Mouse (Mus musculus) MEL (cell line): ENCODE data around the gene Gm5615. TPM values are rescaled to one million over a fixed set of nuclear protein-coding genes. Genes with fewer than 3 reads are reported as not detected.

Source experiments
- DNase-seq: peaks from one replicate; pipeline ENCODE4 v3.0.0; 2011; ENCODE audit warnings: low read depth, low spot score
- H3K27ac ChIP-seq: 2 replicates; pipeline ENCODE4 v1.5.1; 2012; ENCODE audit warnings: low read depth, mild to moderate bottlenecking, control low read depth, low read length, moderate library complexity; ENCODE audit not compliant: control insufficient read depth
- H3K27me3 ChIP-seq, 2 experiments: fragments of 150-350 bp in 1 of 2; sonication (generic) in 1 of 2; 2 replicates each; pipeline ENCODE4 v1.6.1; 2012; ENCODE audit warnings: low read length in 2 of 2, mild to moderate bottlenecking in 2 of 2, improper control_type of control experiment in 1 of 2, moderate library complexity in 1 of 2; ENCODE audit not compliant: insufficient read depth in 2 of 2, control insufficient read depth in 1 of 2
- H3K36me3 ChIP-seq, 2 experiments: 2 replicates each; pipeline ENCODE4 v1.6.1; 2012 to 2014; ENCODE audit warnings: low read length in 2 of 2, improper control_type of control experiment in 1 of 2, inconsistent platforms in 1 of 2, mild to moderate bottlenecking in 1 of 2; ENCODE audit not compliant: insufficient read depth in 2 of 2, control insufficient read depth in 1 of 2
- H3K4me1 ChIP-seq, 2 experiments: fragments of 150-350 bp in 1 of 2; sonication (generic) in 1 of 2; 2 replicates each; pipeline ENCODE4 v1.6.1; 2012; ENCODE audit warnings: low read length in 2 of 2, improper control_type of control experiment in 1 of 2, mild to moderate bottlenecking in 1 of 2; ENCODE audit not compliant: insufficient read depth in 2 of 2, control insufficient read depth in 1 of 2
- H3K4me3 ChIP-seq, 2 experiments: fragments of 150-350 bp in 1 of 2; sonication (generic) in 1 of 2; 2 replicates each; pipeline ENCODE4 v1.5.1; 2012; ENCODE audit warnings: low read depth in 2 of 2, low read length in 2 of 2, mild to moderate bottlenecking in 2 of 2, moderate library complexity in 2 of 2, control low read depth in 1 of 2, improper control_type of control experiment in 1 of 2; ENCODE audit not compliant: control insufficient read depth in 1 of 2, insufficient read depth in 1 of 2
- H3K79me2 ChIP-seq: 2 replicates; pipeline ENCODE4 v1.6.1; 2012; ENCODE audit warnings: mild to moderate bottlenecking, low read length, moderate library complexity; ENCODE audit not compliant: control insufficient read depth, poor library complexity, insufficient read depth
- H3K9ac ChIP-seq: 2 replicates; pipeline ENCODE4 v1.6.1; 2012; ENCODE audit warnings: low read depth, mild to moderate bottlenecking, control low read depth, low read length, moderate library complexity; ENCODE audit not compliant: control insufficient read depth, poor library complexity, severe bottlenecking
- H3K9me3 ChIP-seq: fragments of 150-350 bp; sonication (generic); replicated peaks from 2 replicates; pipeline ENCODE4 v1.6.1; 2012; ENCODE audit warnings: mild to moderate bottlenecking, low read length, improper control_type of control experiment, moderate library complexity; ENCODE audit not compliant: insufficient read depth
- CHD2 ChIP-seq: IDR thresholded peaks from 2 replicates; pipeline ENCODE4 v1.6.1; 2011; ENCODE audit warnings: low read length, improper control_type of control experiment
- E2F4 ChIP-seq: IDR thresholded peaks from 2 replicates; pipeline ENCODE4 v1.6.1; 2011; ENCODE audit warnings: low read depth, low read length, improper control_type of control experiment, borderline replicate concordance
- ELF1 ChIP-seq: IDR thresholded peaks from 2 replicates; pipeline ENCODE4 v1.6.1; 2014; ENCODE audit warnings: low read depth, mild to moderate bottlenecking, inconsistent platforms, low read length, improper control_type of control experiment, moderate library complexity
- GABPA ChIP-seq: IDR thresholded peaks from 2 replicates; pipeline ENCODE4 v1.6.1; 2012; ENCODE audit warnings: low read depth, mild to moderate bottlenecking, inconsistent platforms, low read length, improper control_type of control experiment, moderate library complexity
- GATA1 ChIP-seq: IDR thresholded peaks from 2 replicates; pipeline ENCODE4 v1.6.1; 2011; ENCODE audit warnings: low read depth, low read length, improper control_type of control experiment
- MAFK ChIP-seq: IDR thresholded peaks from 2 replicates; pipeline ENCODE4 v1.6.1; 2011; ENCODE audit warnings: low read depth, mild to moderate bottlenecking, low read length, improper control_type of control experiment, borderline replicate concordance
- MAX ChIP-seq: IDR thresholded peaks from 2 replicates; pipeline ENCODE4 v1.6.1; 2011; ENCODE audit warnings: low read length, improper control_type of control experiment
- MAZ ChIP-seq: IDR thresholded peaks from 2 replicates; pipeline ENCODE4 v1.6.1; 2012; ENCODE audit warnings: low read depth, mild to moderate bottlenecking, inconsistent platforms, low read length, improper control_type of control experiment
- MEF2A ChIP-seq: IDR thresholded peaks from 2 replicates; pipeline ENCODE4 v1.6.1; 2014; ENCODE audit warnings: low read depth, mild to moderate bottlenecking, inconsistent platforms, low read length, improper control_type of control experiment; ENCODE audit not compliant: poor library complexity, insufficient replicate concordance, severe bottlenecking; ENCODE audit errors: extremely low read depth
- MXI1 ChIP-seq: IDR thresholded peaks from 2 replicates; pipeline ENCODE4 v1.6.1; 2011; ENCODE audit warnings: mild to moderate bottlenecking, low read depth, low read length, improper control_type of control experiment
- MYC ChIP-seq: IDR thresholded peaks from 2 replicates; pipeline ENCODE4 v1.6.1; 2011; ENCODE audit warnings: low read depth, mild to moderate bottlenecking, low read length, improper control_type of control experiment, moderate library complexity
- NELFE ChIP-seq: IDR thresholded peaks from 2 replicates; pipeline ENCODE4 v1.6.1; 2011; ENCODE audit warnings: low read depth, low read length, improper control_type of control experiment
- NRF1 ChIP-seq: IDR thresholded peaks from 2 replicates; pipeline ENCODE4 v1.6.1; 2014; ENCODE audit warnings: low read depth, mild to moderate bottlenecking, inconsistent platforms, low read length, improper control_type of control experiment, moderate library complexity; ENCODE audit not compliant: poor library complexity, insufficient read depth, severe bottlenecking
- POLR2A ChIP-seq, 2 experiments: IDR thresholded peaks; 2 replicates each; pipeline ENCODE4 v1.6.1; 2011 to 2012; ENCODE audit warnings: low read length in 2 of 2, mild to moderate bottlenecking in 2 of 2, control low read depth in 1 of 2, improper control_type of control experiment in 1 of 2, low read depth in 1 of 2, moderate library complexity in 1 of 2; ENCODE audit not compliant: control insufficient read depth in 1 of 2, insufficient read depth in 1 of 2, poor library complexity in 1 of 2
- POLR2AphosphoS5 ChIP-seq: IDR thresholded peaks from 2 replicates; pipeline ENCODE4 v1.6.1; 2012; ENCODE audit warnings: low read depth, borderline replicate concordance, mild to moderate bottlenecking, inconsistent platforms, low read length, moderate library complexity, mixed read lengths
- RAD21 ChIP-seq: IDR thresholded peaks from 2 replicates; pipeline ENCODE4 v1.6.1; 2011; ENCODE audit warnings: mild to moderate bottlenecking, low read depth, low read length, improper control_type of control experiment
- RCOR1 ChIP-seq: IDR thresholded peaks from 2 replicates; pipeline ENCODE4 v1.6.1; 2012; ENCODE audit warnings: low read depth, mild to moderate bottlenecking, inconsistent platforms, low read length, improper control_type of control experiment
- SIN3A ChIP-seq: IDR thresholded peaks from 2 replicates; pipeline ENCODE4 v1.6.1; 2012; ENCODE audit warnings: low read length, improper control_type of control experiment, inconsistent platforms
- SMC3 ChIP-seq: IDR thresholded peaks from 2 replicates; pipeline ENCODE4 v1.6.1; 2011; ENCODE audit warnings: low read depth, low read length, improper control_type of control experiment
- TAL1 ChIP-seq: IDR thresholded peaks from 2 replicates; pipeline ENCODE4 v1.6.1; 2012; ENCODE audit warnings: mild to moderate bottlenecking, inconsistent platforms, low read length, moderate library complexity, mixed read lengths
- TCF12 ChIP-seq: IDR thresholded peaks from 2 replicates; pipeline ENCODE4 v1.6.1; 2014; ENCODE audit warnings: low read depth, mild to moderate bottlenecking, inconsistent platforms, low read length, improper control_type of control experiment, moderate library complexity
- UBTF ChIP-seq: IDR thresholded peaks from 2 replicates; pipeline ENCODE4 v1.6.1; 2012; ENCODE audit warnings: low read depth, mild to moderate bottlenecking, inconsistent platforms, low read length, improper control_type of control experiment, moderate library complexity, borderline replicate concordance; ENCODE audit not compliant: insufficient read depth
- USF2 ChIP-seq, 2 experiments: IDR thresholded peaks; 2 replicates each; pipeline ENCODE4 v1.6.1; 2011 to 2012; ENCODE audit warnings: improper control_type of control experiment in 2 of 2, low read length in 2 of 2, borderline replicate concordance in 1 of 2, inconsistent platforms in 1 of 2, low read depth in 1 of 2, mild to moderate bottlenecking in 1 of 2; ENCODE audit not compliant: insufficient read depth in 1 of 2
- ZC3H11A ChIP-seq: IDR thresholded peaks from 2 replicates; pipeline ENCODE4 v1.6.1; 2012; ENCODE audit warnings: low read depth, mild to moderate bottlenecking, inconsistent platforms, low read length, improper control_type of control experiment
- ZMIZ1 ChIP-seq: IDR thresholded peaks from 2 replicates; pipeline ENCODE4 v1.6.1; 2012; ENCODE audit warnings: low read depth, mild to moderate bottlenecking, inconsistent platforms, low read length, improper control_type of control experiment, moderate library complexity
- polyA plus RNA-seq, 2 experiments: library from polyadenylated mRNA; stranded (reverse) in 1 of 2; unstranded in 1 of 2; fragments of >175 nt in 1 of 2; fragments of >200 nt in 1 of 2; gene quantifications; 2 replicates each; pipeline versions ENCODE4 v1.2.1 to v1.2.4; 2012; ENCODE audit warnings: low replicate concordance in 2 of 2, low read depth in 1 of 2; ENCODE audit not compliant: insufficient read length in 2 of 2, insufficient read depth in 1 of 2, missing spikeins in 1 of 2
- total RNA-seq: library from RNA; depleted of rRNA; stranded (reverse); fragments of 300-350 nt; gene quantifications from 2 replicates; pipeline ENCODE4 v1.2.3, GENCODE M21; 2012; rRNA removed

Gene Gm5615
- total RNA-seq (not detected in 2 replicates), polyA plus RNA-seq (not detected)

DNA sequence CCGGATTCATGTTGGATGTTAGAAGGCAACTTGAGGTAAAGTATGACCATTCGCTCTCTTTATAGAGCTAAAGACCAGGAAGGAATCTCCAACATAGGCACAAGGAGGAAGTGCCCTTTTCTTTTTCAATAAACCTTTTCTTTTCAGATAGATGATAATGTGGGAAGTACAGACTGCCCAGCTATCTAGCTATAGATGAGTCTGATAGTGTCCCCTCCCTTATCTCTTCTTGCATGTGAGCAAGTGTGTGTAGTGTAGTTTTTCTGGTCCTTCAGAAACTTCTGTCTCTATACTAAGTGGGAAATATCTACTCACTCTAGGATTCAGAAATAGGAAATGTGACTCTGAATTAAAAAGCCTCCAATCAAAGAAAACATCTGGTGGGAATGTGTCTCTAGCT, at the start of gene Gm5615:
TSS of gene Gm5615 (minus strand) at position 101 of the 400 bp plus-strand sequence.
- no peaks in the 10 kb centered on the region for H3K9me3 ChIP-seq
- no peak for TF ChIP-seq ZMIZ1
- no peak for TF ChIP-seq CHD2
- no peak for TF ChIP-seq USF2 (IDR thresholded peaks at IDR 0.05; ENCODE audit: borderline replicate concordance in 1 of 2, insufficient read depth in 1 of 2, low read depth in 1 of 2, low read length in 2 of 2)
- no peak for TF ChIP-seq TCF12
- TF ChIP-seq SIN3A = no peak
- no peak for TF ChIP-seq NRF1
- no peak for TF ChIP-seq NELFE
- TF ChIP-seq E2F4 = no peak
- TF ChIP-seq ZC3H11A = no peak
- TF ChIP-seq POLR2AphosphoS5 = no peak
- no peak for TF ChIP-seq RAD21
- TF ChIP-seq MXI1 = no peak
- no peak for TF ChIP-seq GABPA
- TF ChIP-seq SMC3 = no peak
- TF ChIP-seq MEF2A = no peak
- TF ChIP-seq, all 39 proteins: peak for 0
- H3K27ac ChIP-seq = no peak within 1 kb of the TSS
- H3K79me2 ChIP-seq = no peaks in the 10 kb centered on the region
- no peaks in the 10 kb centered on the region for H3K27me3 ChIP-seq
- H3K4me3 ChIP-seq = no peak within 1 kb of the TSS
- DNase-seq = no peak
- no peak within 1 kb of the TSS for H3K9ac ChIP-seq
- no peaks in the 10 kb centered on the region for H3K4me1 ChIP-seq
- H3K36me3 ChIP-seq = no peaks in the 10 kb centered on the region

DNA sequence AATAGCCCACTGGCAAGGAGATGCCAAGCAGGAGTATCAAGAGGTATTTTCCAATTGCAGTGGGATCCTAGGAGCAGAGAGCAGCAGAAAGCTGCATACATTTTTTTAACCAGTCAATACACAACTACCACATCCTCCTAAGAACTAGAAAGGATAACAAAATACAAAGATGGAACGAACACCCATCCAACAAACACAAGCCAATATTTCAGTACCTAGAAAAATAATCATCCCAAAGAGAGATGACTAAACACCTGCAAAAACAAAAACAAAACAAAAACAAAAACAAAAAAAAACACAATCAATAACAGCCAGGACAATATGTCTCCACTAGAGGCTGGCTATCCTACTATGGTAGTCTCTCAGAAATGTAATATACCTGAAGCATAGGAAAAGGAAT, 40.8 kb upstream of the Gm5615 start, which contains the start of gene Gm17689:
TSS of gene Gm17689 (minus strand) at position 101 of the 400 bp plus-strand sequence.
- Histone ChIP-seq H3K4me1 (no peaks in the 10 kb centered on the region), H3K27me3 (no peaks in the 10 kb centered on the region), H3K27ac (no peak within 1 kb of the TSS), H3K4me3 (no peak within 1 kb of the TSS), H3K36me3 (no peaks in the 10 kb centered on the region), H3K9me3 (no peaks in the 10 kb centered on the region), H3K9ac (no peak within 1 kb of the TSS), H3K79me2 (no peaks in the 10 kb centered on the region)
- DNase-seq = no peak
- TF ChIP-seq POLR2A (IDR thresholded peaks at IDR 0.05; ENCODE audit: control insufficient read depth in 1 of 2, insufficient read depth in 1 of 2, low read depth in 1 of 2, low read length in 2 of 2, poor library complexity in 1 of 2) = no peak
- no peak for TF ChIP-seq USF2 (IDR thresholded peaks at IDR 0.05; ENCODE audit: borderline replicate concordance in 1 of 2, insufficient read depth in 1 of 2, low read depth in 1 of 2, low read length in 2 of 2)
- TF ChIP-seq MAX = no peak
- no peak for TF ChIP-seq GABPA
- no peak for TF ChIP-seq ZC3H11A
- TF ChIP-seq MYC = no peak
- no peak for TF ChIP-seq GATA1
- TF ChIP-seq MEF2A = no peak
- no peak for TF ChIP-seq TCF12
- no peak for TF ChIP-seq UBTF
- no peak for TF ChIP-seq RCOR1
- TF ChIP-seq MAZ = no peak
- TF ChIP-seq ZMIZ1 = no peak
- no peak for TF ChIP-seq TAL1
- TF ChIP-seq MAFK = no peak
- TF ChIP-seq ELF1 = no peak
